Mouse (Mus musculus): ENCODE results near the gene Vamp2.

DNA sequence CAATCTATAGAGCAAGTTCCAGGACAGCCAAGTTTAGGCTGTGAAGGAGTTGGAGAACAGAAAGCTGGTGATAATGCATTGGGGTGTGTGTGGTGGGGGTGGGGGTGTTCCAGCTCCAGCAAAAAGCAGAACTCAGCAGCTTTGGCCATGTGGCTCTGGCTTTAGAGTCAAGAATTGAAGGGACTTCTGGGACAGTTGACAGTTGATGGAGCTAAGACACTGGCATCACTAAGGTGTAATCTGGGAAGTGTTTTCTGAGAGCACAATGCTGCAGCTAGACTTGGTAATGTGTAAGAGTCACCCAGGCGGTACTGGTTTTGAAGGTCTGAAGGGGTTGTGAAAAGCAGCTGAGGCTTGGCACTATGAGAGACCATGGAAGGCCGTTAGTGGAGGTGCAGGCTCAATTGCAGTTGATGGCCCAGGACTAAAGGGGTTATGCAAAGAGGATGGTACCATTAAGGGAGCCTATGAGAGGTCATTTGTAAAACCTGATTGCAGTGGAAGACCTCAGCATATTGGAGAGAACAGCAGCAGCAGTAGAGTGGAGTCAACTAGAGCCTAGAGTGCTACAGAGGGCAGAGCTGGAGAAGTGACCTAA, 35.4 kb upstream of the Vamp2 start:
- TF ChIP-seq CTCF (IDR thresholded peaks at IDR 0.05; ENCODE audit: low read depth, low read length) (no peak), GATA1 (IDR thresholded peaks at IDR 0.05; ENCODE audit: borderline replicate concordance, low read length) (no peak)

Measured in G1E (cell line).